Mouse (Mus musculus) kidney, postnatal 10 days (tissue): ENCODE measurements around the gene Elmo3.

Experiments used
- DNase-seq: peaks from one replicate; pipeline ENCODE4 v3.0.0; 2021; ENCODE audit warnings: mixed read lengths

Elmo3 gene

DNA sequence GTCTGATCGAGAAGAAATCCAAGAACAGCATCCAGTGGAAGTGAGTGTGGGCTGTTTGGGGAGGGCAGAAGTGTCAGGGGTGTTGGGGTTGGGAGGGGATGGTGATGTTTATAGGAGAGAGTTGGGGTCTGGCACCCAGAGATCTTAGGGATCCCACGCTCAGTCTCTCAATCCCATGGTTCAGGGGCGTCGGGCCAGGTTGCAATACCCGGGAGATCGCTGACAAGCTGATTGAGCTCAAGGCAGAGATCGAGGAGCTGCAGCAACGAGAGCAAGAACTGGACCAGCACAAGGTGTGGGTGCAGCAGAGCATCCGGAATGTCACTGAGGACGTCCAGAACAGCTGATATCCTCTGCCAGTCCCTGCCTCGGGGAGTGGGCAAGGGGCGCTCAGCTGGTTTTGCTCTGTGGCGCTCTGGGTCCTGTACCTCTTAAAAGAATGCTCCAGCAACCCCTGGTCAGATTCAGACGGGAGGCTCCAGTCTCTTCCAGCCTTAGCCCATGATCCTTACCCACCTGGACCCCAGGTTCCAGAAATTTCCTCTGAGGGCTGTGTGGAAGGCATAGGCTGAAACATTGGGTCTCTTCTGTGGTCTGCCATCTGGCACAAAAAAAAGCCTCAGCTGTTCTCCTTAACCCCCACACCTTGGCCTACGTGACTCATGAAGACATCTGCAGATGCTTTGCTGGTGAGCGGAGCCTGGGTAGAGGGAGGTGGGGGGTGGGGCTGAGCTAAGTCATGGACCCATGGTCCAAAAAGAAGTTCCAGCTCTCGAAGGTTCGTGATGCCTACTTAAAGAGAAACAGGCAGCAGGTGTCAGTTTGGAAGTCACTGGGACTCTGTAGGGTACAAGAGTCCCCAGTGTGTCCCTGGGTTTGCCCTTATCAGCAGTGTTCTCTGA, 6.8 kb upstream of the Elmo3 start:
- DNase-seq: no peak

- DNase-seq: no peak
These were observed 5.4 kb upstream of the Elmo3 start for GRCm38 (mm10) chr8:105299962-105300361.

- no peak for DNase-seq
These were observed 2.0 kb upstream of the Elmo3 start for GRCm38 (mm10) chr8:105303396-105303795.

GRCm38 (mm10) chr8:105303874-105304273, 1.5 kb upstream of the Elmo3 start:
- no peak for DNase-seq

GRCm38 (mm10) chr8:105304325-105305210, 833 bp upstream of the Elmo3 start:
- no peak for DNase-seq

GRCm38 (mm10) chr8:105306146-105306691, 818 bp downstream of the Elmo3 start:
- DNase-seq: no peak

DNA sequence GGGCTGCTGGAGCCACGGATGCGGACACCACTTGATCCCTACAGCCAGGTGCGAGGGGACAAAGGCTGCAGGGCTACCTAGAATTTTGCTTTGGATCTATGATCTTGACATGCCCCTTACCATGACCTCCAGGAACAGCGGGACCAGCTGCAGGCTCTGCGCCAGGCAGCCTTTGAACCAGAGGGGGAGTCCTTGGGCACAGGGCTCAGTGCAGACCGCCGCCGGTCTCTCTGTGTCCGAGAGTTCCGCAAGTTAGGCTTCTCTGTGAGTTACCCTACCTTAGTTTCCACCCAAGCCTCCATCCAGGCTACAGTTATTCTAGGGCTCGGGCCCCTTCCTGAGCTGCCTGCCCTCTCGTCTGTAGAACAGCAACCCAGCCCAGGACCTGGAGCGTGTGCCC, 2.3 kb downstream of the Elmo3 start:
- no peak for DNase-seq

DNA sequence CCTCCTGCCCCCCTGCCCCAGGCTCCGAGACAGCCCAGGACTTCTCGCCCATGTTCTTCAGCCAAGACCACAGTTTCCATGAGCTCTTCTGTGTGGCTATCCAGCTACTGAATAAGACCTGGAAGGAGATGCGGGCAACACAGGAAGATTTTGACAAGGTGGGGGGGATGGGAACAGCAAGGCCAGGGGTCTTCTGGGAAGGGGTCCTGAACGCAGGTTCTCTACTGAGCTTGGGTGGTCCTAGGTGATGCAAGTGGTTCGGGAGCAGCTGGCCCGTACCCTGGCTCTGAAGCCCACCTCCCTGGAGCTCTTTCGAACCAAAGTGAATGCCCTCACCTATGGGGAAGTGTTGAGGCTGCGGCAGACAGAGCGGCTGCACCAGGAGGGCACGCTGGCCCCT, 3.0 kb downstream of the Elmo3 start:
- DNase-seq: no peak

DNA sequence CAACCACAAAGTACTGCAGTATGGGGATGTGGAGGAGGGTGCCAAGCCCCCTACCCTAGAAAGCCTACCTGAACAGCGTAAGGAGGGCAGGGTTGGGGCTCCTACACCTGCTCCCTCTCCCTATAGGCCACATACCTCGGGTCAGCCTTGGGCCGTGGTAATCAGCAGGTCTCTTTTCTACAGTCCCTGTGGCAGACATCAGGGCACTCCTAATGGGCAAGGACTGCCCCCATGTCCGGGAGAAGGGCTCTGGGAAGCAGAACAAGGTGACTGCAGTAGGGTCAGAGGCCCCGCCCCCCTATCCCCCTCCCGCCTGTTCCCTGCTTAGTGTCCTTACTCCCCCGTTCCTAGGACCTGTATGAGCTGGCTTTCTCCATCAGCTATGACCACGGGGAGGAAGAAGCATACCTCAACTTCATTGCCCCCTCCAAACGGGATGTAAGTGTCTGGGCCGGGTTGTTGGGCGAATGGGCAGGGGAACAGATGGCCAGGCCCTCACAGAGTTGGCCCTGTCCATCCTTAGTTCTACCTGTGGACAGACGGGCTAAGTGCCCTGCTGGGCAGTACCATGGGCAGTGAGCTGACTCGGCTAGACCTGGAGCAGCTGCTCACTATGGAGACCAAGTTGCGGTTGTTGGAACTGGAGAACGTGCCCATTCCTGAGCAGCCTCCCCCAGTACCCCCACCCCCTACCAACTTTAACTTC, 3.9 kb downstream of the Elmo3 start:
- no peak for DNase-seq

DNA sequence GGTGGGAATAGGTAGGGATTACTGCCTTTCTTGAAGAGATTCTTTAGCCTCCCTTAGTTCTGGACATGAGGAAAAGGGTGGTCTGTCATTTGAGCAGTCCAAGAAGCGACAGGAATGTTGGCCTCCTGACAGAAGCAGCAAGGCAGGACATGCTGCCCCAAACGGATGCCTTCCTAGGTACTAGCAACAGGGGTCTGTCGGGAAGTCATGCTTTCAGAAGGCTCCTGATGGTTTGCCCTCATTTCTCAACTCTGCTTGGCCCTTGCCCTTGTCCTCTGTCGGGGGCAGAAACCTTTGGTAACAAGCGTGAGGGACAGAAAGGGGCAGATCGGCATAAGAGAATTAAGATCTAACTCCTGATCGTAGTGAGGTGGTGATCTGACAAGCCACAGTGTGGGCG, 4.7 kb downstream of the Elmo3 start:
- DNase-seq: no peak

- no peak for DNase-seq
These were observed 6.3 kb downstream of the Elmo3 start for GRCm38 (mm10) chr8:105311718-105312117.

DNA sequence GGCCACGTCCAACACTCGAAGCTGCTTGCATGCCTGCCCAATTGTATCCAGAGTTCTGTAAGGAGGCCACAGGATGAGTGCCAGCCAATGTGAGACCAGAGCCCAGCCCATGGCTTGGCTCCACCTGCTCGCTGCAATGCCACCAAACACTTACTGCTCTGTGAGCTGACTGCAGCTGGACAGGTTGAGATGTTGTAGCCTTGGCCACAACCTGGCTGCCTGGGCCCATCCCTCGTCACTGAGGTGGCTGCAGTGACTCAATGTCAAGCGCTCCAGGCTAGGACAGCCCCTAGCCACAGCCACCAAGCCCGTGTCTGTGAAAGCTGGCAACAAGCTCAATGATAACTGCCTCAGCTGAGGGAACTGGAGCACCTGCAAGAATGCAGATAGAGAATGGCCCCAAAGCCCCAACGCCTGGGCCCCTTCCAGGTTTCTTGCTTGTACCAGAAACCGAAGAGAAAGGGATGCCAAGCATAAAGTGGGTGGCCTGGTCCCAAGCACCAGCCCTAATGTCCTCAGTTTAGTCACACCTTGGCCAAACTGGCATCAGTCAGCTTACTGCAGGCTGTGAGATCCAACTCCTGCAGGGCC, 7.6 kb downstream of the Elmo3 start:
- DNase-seq: no peak

GRCm38 (mm10) chr8:105313622-105314402, 8.4 kb downstream of the Elmo3 start:
- no peak for DNase-seq

DNA sequence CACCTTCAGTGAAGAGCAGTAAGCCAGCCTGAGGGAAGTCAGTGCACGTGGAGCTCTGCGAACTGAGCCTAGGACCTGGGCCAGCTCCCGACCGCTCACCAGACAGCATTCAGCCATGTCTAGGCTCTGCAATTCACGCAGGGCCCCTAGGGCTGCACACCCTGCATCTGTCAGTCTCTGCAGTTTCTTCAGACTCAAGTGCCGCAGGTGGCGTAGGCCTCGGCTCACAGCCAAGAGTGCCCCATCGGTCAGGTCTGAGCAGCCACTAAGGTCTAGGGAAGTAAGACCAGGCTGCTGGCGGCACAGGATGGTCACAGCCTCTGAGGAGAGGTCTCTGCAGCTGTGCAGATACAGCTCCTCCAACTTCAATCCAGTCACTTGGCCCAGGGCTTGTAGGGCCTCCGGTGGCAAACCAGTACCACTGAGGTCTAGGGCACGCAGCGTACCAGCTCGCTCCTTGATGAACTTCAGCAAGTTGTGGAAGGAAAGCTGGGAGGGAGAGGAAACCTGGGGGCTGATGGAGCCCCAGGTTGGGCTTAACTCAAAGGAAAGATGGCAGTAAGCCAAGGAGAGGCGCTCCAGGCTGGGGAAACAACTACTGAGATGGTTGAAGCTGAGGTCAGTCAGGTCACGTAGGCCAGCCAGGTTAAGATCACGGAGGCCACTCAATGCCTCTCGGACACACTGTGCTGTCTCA, 9.8 kb downstream of the Elmo3 start:
- DNase-seq: peak; percentile 19

GRCm38 (mm10) chr8:105317941-105318340, 12.5 kb downstream of the Elmo3 start:
- no peak for DNase-seq

DNA sequence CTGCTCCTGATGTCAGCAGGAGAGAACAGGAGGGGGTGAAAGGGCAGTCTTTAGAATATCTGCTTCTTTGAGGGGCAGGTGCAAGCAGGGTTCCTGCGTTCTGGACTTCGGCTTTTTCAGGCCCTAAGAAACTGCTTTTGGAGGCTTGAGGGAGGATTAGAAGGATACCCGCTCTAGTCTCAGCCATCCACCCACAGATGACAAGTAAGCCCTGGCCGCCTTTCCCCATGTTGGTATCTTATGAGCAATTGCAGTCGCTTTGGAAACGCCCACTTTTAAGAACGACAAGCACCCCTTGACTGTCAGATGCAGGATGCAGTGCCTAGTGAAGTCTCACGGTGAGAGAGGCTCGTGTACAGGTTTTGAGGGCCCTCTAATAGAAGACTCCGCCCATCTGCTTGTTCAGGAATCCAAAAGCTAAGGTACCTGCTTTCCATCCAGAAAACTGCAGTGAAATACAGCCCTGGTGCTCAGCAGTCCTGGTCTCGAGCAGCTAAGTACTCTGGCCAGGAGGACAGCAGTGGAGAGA, 13.3 kb downstream of the Elmo3 start:
- no peak for DNase-seq

- DNase-seq: no peak
These were observed 17.8 kb downstream of the Elmo3 start for GRCm38 (mm10) chr8:105323183-105323582.

- peak; percentile 63 for DNase-seq
These were observed 20.3 kb downstream of the Elmo3 start for GRCm38 (mm10) chr8:105325641-105326093.

GRCm38 (mm10) chr8:105326141-105326672, 20.8 kb downstream of the Elmo3 start, which contains the start of the genes Lrrc29 and Tmem208:
Lrrc29 (minus strand) TSS chr8:105326278.
Tmem208 (plus strand) TSS chr8:105326354.
- peak; percentile 99 for DNase-seq

GRCm38 (mm10) chr8:105326968-105327367, 21.6 kb downstream of the Elmo3 start:
- no peak for DNase-seq
